Mouse (Mus musculus): Measurements from ENCODE around the gene Xrcc3.

DNA sequence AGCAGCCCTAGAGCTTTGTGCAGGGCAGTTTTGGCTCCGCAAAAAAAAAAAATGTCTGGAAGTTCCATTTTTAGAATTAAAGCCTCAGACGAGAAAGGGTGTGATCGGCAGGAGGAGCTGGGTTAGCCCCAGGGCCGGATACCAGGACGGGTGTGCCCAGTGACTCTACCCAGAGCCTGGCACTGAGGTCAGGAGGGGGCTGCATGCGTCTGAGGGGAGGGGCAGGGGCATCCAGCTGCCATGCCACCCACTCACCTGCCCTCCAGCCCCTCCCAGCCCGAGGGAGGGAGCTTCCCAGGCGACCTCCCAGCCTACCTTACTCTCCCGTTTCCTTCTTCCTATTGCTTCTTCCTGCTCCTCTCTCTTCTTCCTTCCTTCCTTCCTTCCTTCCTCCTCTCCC is 60.3 kb downstream of the Xrcc3 start:
- no peak for TF ChIP-seq GATA1 (IDR thresholded peaks at IDR 0.05; ENCODE audit: borderline replicate concordance, low read length)
- no peak for TF ChIP-seq FLI1 (IDR thresholded peaks at IDR 0.05; ENCODE audit: low read length)

Data from megakaryocyte, embryonic 14.5 days (primary cell).